Mouse (Mus musculus): ENCODE measurements around the gene Dnmt3a. TPM values are rescaled to one million over a fixed set of nuclear protein-coding genes. Genes with fewer than 3 reads are reported as not detected.

Gene Dnmt3a
- total and polyA plus RNA-seq, 2 experiments from 2014 or later: 72.8 to 91.4 TPM

DNA sequence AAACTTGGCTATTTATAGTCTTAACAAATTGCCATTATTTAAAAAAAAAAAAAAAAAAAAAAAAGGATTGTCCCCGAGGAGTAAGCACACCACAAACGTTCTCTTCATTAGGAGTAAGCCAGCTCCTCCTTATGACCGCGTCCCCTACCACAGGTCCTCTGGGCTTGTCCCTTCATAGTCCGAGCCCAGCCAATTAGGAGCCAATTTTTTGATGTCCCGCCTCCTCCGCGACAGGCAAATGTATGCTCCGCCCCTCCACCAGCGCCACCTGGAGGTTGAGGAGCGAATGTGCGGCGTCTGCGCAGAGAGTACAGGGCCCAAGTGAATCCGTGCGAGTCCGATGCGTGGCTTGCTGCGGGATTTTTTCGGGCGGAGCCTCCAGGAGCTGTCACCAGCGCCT lies 14.1 kb upstream of the Dnmt3a start:
- Histone ChIP-seq H3K4me3 (ENCODE audit: low read depth, low read length) (peak overlapping the region; percentile 17), H3K4me1 (ENCODE audit: insufficient read depth) (0 out of 2 replicates have a peak, but pooled peaks cover 4% of the 10 kb centered on the region), H3K9ac (peak overlapping the region; percentile 42; the same call in 1 of the 2 replicates), H3K36me3 (ENCODE audit: insufficient read depth) (no peaks in the 10 kb centered on the region), H3K27me3 (ENCODE audit: insufficient read depth, low read length) (no peaks in the 10 kb centered on the region), H3K27ac (ENCODE audit: low read depth, low read length) (no peak overlapping the region), H3K4me2 (ENCODE audit: low read depth) (peak overlapping the region; percentile 48), H3K9me3 (ENCODE audit: low read length) (no peaks in the 10 kb centered on the region)
- ATAC-seq (peak; percentile 95), DNase-seq (peak; percentile 97)
- 3% methylated on average over 22 of the region's 22 CpGs for WGBS
- peak; percentile 98 for TF ChIP-seq CTCF (IDR thresholded peaks at IDR 0.05; ENCODE audit: low read depth)

- TF ChIP-seq CTCF (IDR thresholded peaks at IDR 0.05; ENCODE audit: low read depth): no peak
- DNase-seq (no peak), ATAC-seq (peak; percentile 10; the same call in 1 of the 2 replicates)
- Histone ChIP-seq H3K27ac (ENCODE audit: low read depth, low read length) (no peak overlapping the region), H3K27me3 (ENCODE audit: insufficient read depth, low read length) (no peaks in the 10 kb centered on the region), H3K4me1 (ENCODE audit: insufficient read depth) (0 out of 2 replicates have a peak, but pooled peaks cover 4% of the 10 kb centered on the region), H3K9me3 (ENCODE audit: low read length) (no peaks in the 10 kb centered on the region), H3K4me2 (ENCODE audit: low read depth) (peak overlapping the region; percentile 48), H3K4me3 (ENCODE audit: low read depth, low read length) (peak overlapping the region; percentile 17), H3K36me3 (ENCODE audit: insufficient read depth) (no peaks in the 10 kb centered on the region), H3K9ac (peak overlapping the region; percentile 42; the same call in 1 of the 2 replicates)
- 17% methylated on average over 8 of the region's 8 CpGs for WGBS
Measured at GRCm38 (mm10) chr12:3792248-3792647, 13.6 kb upstream of the Dnmt3a start.

GRCm38 (mm10) chr12:3795569-3795968 lies 10.2 kb upstream of the Dnmt3a start:
- WGBS: 47% methylated on average over 4 of the region's 4 CpGs
- no peak for TF ChIP-seq CTCF (IDR thresholded peaks at IDR 0.05; ENCODE audit: low read depth)

GRCm38 (mm10) chr12:3799551-3799950 lies 6.3 kb upstream of the Dnmt3a start:
- DNase-seq: no peak
- Histone ChIP-seq H3K27me3 (ENCODE audit: insufficient read depth, low read length) (no peaks in the 10 kb centered on the region), H3K9me3 (ENCODE audit: low read length) (no peaks in the 10 kb centered on the region), H3K27ac (ENCODE audit: low read depth, low read length) (no peak overlapping the region), H3K36me3 (ENCODE audit: insufficient read depth) (no peaks in the 10 kb centered on the region), H3K4me3 (ENCODE audit: low read depth, low read length) (no peak overlapping the region), H3K9ac (no peak overlapping the region), H3K4me1 (ENCODE audit: insufficient read depth) (no peaks in the 10 kb centered on the region), H3K4me2 (ENCODE audit: low read depth) (no peak overlapping the region)
- no peak for TF ChIP-seq CTCF (IDR thresholded peaks at IDR 0.05; ENCODE audit: low read depth)
- WGBS: 76% methylated on average over 1 of the region's 1 CpGs
- no peak for ATAC-seq

More at GRCm38 (mm10) chr12:3795569-3795968, 10.2 kb upstream of the Dnmt3a start:
- Histone ChIP-seq H3K27me3 (ENCODE audit: insufficient read depth, low read length) (no peaks in the 10 kb centered on the region), H3K36me3 (ENCODE audit: insufficient read depth) (no peaks in the 10 kb centered on the region), H3K4me1 (ENCODE audit: insufficient read depth) (0 out of 2 replicates have a peak, but pooled peaks cover 4% of the 10 kb centered on the region), H3K4me3 (ENCODE audit: low read depth, low read length) (no peak overlapping the region), H3K27ac (ENCODE audit: low read depth, low read length) (no peak overlapping the region), H3K9ac (no peak overlapping the region), H3K4me2 (ENCODE audit: low read depth) (no peak overlapping the region), H3K9me3 (ENCODE audit: low read length) (no peaks in the 10 kb centered on the region)
- ATAC-seq: no peak
- no peak for DNase-seq

GRCm38 (mm10) chr12:3806271-3806684 lies 471 bp downstream of the Dnmt3a start:
- Histone ChIP-seq H3K4me2 (ENCODE audit: low read depth) (peak overlapping the region; percentile 82), H3K27me3 (ENCODE audit: insufficient read depth, low read length) (no peaks in the 10 kb centered on the region), H3K9me3 (ENCODE audit: low read length) (no peaks in the 10 kb centered on the region), H3K36me3 (ENCODE audit: insufficient read depth) (no peaks in the 10 kb centered on the region), H3K27ac (ENCODE audit: low read depth, low read length) (peak overlapping the region; percentile 90), H3K4me1 (ENCODE audit: insufficient read depth) (peaks cover 23% of the 10 kb centered on the region), H3K4me3 (ENCODE audit: low read depth, low read length) (peak overlapping the region; percentile 93), H3K9ac (peak overlapping the region; percentile 87)
- peak; percentile 79 for TF ChIP-seq CTCF (IDR thresholded peaks at IDR 0.05; ENCODE audit: low read depth)
- DNase-seq (peak; percentile 77), ATAC-seq (peak; percentile 86)
- WGBS: 8% methylated on average over 38 of the region's 41 CpGs

GRCm38 (mm10) chr12:3806703-3807547 lies 1.1 kb downstream of the Dnmt3a start:
- Histone ChIP-seq H3K36me3 (ENCODE audit: insufficient read depth) (no peaks in the 10 kb centered on the region), H3K4me2 (ENCODE audit: low read depth) (peak overlapping the region; percentile 82)

More at GRCm38 (mm10) chr12:3806703-3807547, 1.1 kb downstream of the Dnmt3a start:
- Histone ChIP-seq H3K4me3 (ENCODE audit: low read depth, low read length) (peak overlapping the region; percentile 93), H3K27ac (ENCODE audit: low read depth, low read length) (peak overlapping the region; percentile 90), H3K4me1 (ENCODE audit: insufficient read depth) (peaks cover 27% of the 10 kb centered on the region), H3K27me3 (ENCODE audit: insufficient read depth, low read length) (no peaks in the 10 kb centered on the region), H3K9ac (peak overlapping the region; percentile 87), H3K9me3 (ENCODE audit: low read length) (no peaks in the 10 kb centered on the region)
- no peak for TF ChIP-seq CTCF (IDR thresholded peaks at IDR 0.05; ENCODE audit: low read depth)
- DNase-seq (peak; percentile 66), ATAC-seq (peak; percentile 67)
- WGBS: 5% methylated on average over 54 of the region's 141 CpGs
